ENCODE assay signal across 7 mouse cellular contexts in the genomic region with DNA sequence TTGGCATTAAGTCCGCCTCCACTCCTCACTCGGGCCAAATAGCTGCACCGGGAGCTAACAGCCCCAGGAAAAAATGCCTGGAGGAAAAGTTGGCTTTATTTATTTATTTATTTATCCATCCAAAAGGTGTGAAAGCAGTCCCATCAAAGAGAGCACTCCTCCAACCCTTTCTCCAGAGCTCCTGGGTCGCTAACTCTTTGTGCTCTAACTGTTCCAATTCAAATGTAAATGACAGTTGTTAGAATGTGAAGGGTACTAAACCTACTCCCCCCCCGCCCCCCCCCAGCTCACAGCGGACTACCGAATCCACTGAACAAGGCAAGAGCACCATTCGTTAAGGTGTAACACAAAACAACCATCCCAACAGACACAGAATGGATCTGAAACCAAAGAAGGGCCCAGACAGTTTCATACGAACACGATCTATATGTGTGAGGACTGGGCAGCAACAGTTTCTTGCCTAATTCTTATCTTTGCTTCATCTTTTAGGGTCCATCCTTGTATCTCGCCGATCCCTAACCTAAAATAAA. TPM values are rescaled to one million over a fixed set of nuclear protein-coding genes. Genes with fewer than 3 reads are reported as not detected.
DNase-seq lines count a peak whose midpoint lies in the region; ATAC-seq lines count a peak whose summit lies in the region.

No protein-coding gene starts in this region.

- no peak for DNase-seq in neural tube, embryonic 11.5 days (ENCODE audit: low spot score)
- DNase-seq in neural tube, embryonic 10.5 days (ENCODE audit: extremely low spot score, low spot score): no peak
- no peak for DNase-seq in cerebellum, adult 9-10 months
- DNase-seq in layer of hippocampus, postnatal 10 days (ENCODE audit: low spot score in 2 of 2): no peak

- H3K9ac ChIP-seq in neural tube, embryonic 11.5 days (ENCODE audit: low read length): peak overlapping the region; percentile 29; the same call in 1 of the 2 replicates
- H3K9ac ChIP-seq in limb, embryonic 12.5 days (replicated peaks): peak overlapping the region; percentile 45
- H3K9ac ChIP-seq in stomach, embryonic 15.5 days: peak overlapping the region; percentile 37; the same call in 1 of the 2 replicates

- peak overlapping the region; percentile 46 for H3K4me3 ChIP-seq in neural tube, embryonic 11.5 days (ENCODE audit: low read depth, low read length)
- peak overlapping the region; percentile 50 for H3K4me3 ChIP-seq in limb, embryonic 12.5 days (replicated peaks)
- peak overlapping the region; percentile 55 for H3K4me3 ChIP-seq in stomach, embryonic 15.5 days (replicated peaks)

- H3K4me1 ChIP-seq in neural tube, embryonic 11.5 days (ENCODE audit: control insufficient read depth, insufficient read depth, low read length): no peaks in the 10 kb centered on the region
- no peaks in the 10 kb centered on the region; the same call in 1 of the 2 replicates for H3K4me1 ChIP-seq in limb, embryonic 12.5 days (replicated peaks)
- H3K4me1 ChIP-seq in stomach, embryonic 15.5 days: no peaks in the 10 kb centered on the region

- peak; percentile 28; the same call in 1 of the 2 replicates for ATAC-seq in neural tube, embryonic 11.5 days (ENCODE audit: insufficient read depth, low FRiP score, low TSS enrichment)
- 0 out of 2 replicates have a peak, but pooled peaks have one; percentile 17 for ATAC-seq in erythroblast, adult 5-6 weeks (replicated peaks; ENCODE audit: low FRiP score, poor library complexity, severe bottlenecking)
- ATAC-seq in limb, embryonic 12.5 days (ENCODE audit: insufficient number of reproducible peaks, insufficient read depth, low FRiP score, low TSS enrichment, low read depth): no peak
- 0 out of 2 replicates have a peak, but pooled peaks have one; percentile 24 for ATAC-seq in stomach, embryonic 15.5 days (ENCODE audit: insufficient read depth, low FRiP score, low read depth)

- no peaks in the 10 kb centered on the region for H3K9me3 ChIP-seq in neural tube, embryonic 11.5 days (ENCODE audit: control insufficient read depth, low read length)
- no peaks in the 10 kb centered on the region for H3K9me3 ChIP-seq in limb, embryonic 12.5 days
- H3K9me3 ChIP-seq in stomach, embryonic 15.5 days: no peaks in the 10 kb centered on the region

- no peak overlapping the region for H3K27ac ChIP-seq in neural tube, embryonic 11.5 days (ENCODE audit: low read depth, low read length)
- H3K27ac ChIP-seq in limb, embryonic 12.5 days: no peak overlapping the region
- peak overlapping the region; percentile 84; the same call in 1 of the 2 replicates for H3K27ac ChIP-seq in stomach, embryonic 15.5 days

- H3K36me3 ChIP-seq in neural tube, embryonic 11.5 days (ENCODE audit: control insufficient read depth, insufficient read depth, low read length): no peaks in the 10 kb centered on the region
- H3K36me3 ChIP-seq in limb, embryonic 12.5 days: no peaks in the 10 kb centered on the region
- no peaks in the 10 kb centered on the region for H3K36me3 ChIP-seq in stomach, embryonic 15.5 days

- WGBS in neural tube, embryonic 11.5 days: 17% methylated on average over 12 of the region's 12 CpGs
- WGBS in limb, embryonic 12.5 days: 18% methylated on average over 12 of the region's 12 CpGs
- 23% methylated on average over 12 of the region's 12 CpGs for WGBS in stomach, embryonic 15.5 days

- H3K4me2 ChIP-seq in neural tube, embryonic 11.5 days (ENCODE audit: low read depth): peak overlapping the region; percentile 52
- H3K4me2 ChIP-seq in limb, embryonic 12.5 days: peak overlapping the region; percentile 61
- H3K4me2 ChIP-seq in stomach, embryonic 15.5 days: peak overlapping the region; percentile 53

- H3K27me3 ChIP-seq in neural tube, embryonic 11.5 days (ENCODE audit: control insufficient read depth, insufficient read depth, low read length): no peaks in the 10 kb centered on the region
- no peaks in the 10 kb centered on the region; the same call in 1 of the 2 replicates for H3K27me3 ChIP-seq in limb, embryonic 12.5 days
- H3K27me3 ChIP-seq in stomach, embryonic 15.5 days (replicated peaks): no peaks in the 10 kb centered on the region

RNA-seq across cellular contexts. Expression of a gene that starts 0.6 kb away (rescaled TPM):
- polyA plus RNA-seq in neural tube, embryonic 11.5 days (2014; fragmentation: Nextera tagmentation; extraction: Ambion mirVana): 11.2 and 13.7 TPM in 2 replicates
- total RNA-seq in erythroblast, adult 5-6 weeks (2015; ENCODE audit: low replicate concordance): 3.8 and 4.6 TPM in 2 replicates
- total RNA-seq in erythroblast, adult 5-6 weeks (2017; ENCODE audit: low replicate concordance): 1.8 and 7.8 TPM in 2 replicates
- 11.2 and 15.4 TPM in 2 replicates for polyA plus RNA-seq in limb, embryonic 12.5 days (2016; fragmentation: Nextera tagmentation; extraction: Ambion mirVana)
- 9.0 and 9.2 TPM in 2 replicates for polyA plus RNA-seq in stomach, embryonic 15.5 days (2015; fragmentation: Nextera tagmentation; extraction: Ambion mirVana)
- total RNA-seq in layer of hippocampus, postnatal 10 days (2021): 10 to 100 TPM; 21.0 to 31.6 TPM

RNA-seq across cellular contexts. Expression of a gene that starts 11.9 kb away (rescaled TPM):
- 12.5 and 12.7 TPM in 2 replicates for polyA plus RNA-seq in neural tube, embryonic 11.5 days (2014; fragmentation: Nextera tagmentation; extraction: Ambion mirVana)
- total RNA-seq in erythroblast, adult 5-6 weeks (2015; ENCODE audit: low replicate concordance): 0.58 and 1.0 TPM in 2 replicates
- 2.0 and 2.2 TPM in 2 replicates for total RNA-seq in erythroblast, adult 5-6 weeks (2017; ENCODE audit: low replicate concordance)
- 15.0 and 15.6 TPM in 2 replicates for polyA plus RNA-seq in limb, embryonic 12.5 days (2016; fragmentation: Nextera tagmentation; extraction: Ambion mirVana)
- 5.6 and 6.5 TPM in 2 replicates for polyA plus RNA-seq in stomach, embryonic 15.5 days (2015; fragmentation: Nextera tagmentation; extraction: Ambion mirVana)
- total RNA-seq in layer of hippocampus, postnatal 10 days (2021): 10 to 100 TPM; 11.4 to 12.3 TPM

RNA-seq across cellular contexts. Expression of a gene that starts 44.6 kb away (rescaled TPM):
- 82.3 and 88.8 TPM in 2 replicates for polyA plus RNA-seq in neural tube, embryonic 11.5 days (2014; fragmentation: Nextera tagmentation; extraction: Ambion mirVana)
- 0.77 TPM in 1 of 2 replicates, not detected in the other for total RNA-seq in erythroblast, adult 5-6 weeks (2015; ENCODE audit: low replicate concordance)
- 0.28 TPM in 1 of 2 replicates, not detected in the other for total RNA-seq in erythroblast, adult 5-6 weeks (2017; ENCODE audit: low replicate concordance)
- polyA plus RNA-seq in limb, embryonic 12.5 days (2016; fragmentation: Nextera tagmentation; extraction: Ambion mirVana): 42.2 and 46.5 TPM in 2 replicates
- polyA plus RNA-seq in stomach, embryonic 15.5 days (2015; fragmentation: Nextera tagmentation; extraction: Ambion mirVana): 17.5 and 18.2 TPM in 2 replicates
- 100 to 1,000 TPM; 267 to 274 TPM for total RNA-seq in layer of hippocampus, postnatal 10 days (2021)
